Mouse (Mus musculus) CH12.LX (cell line): ENCODE data around the gene Plxna1. TPM values are rescaled to one million over a fixed set of nuclear protein-coding genes. Genes with fewer than 3 reads are reported as not detected.

Experiments
- DNase-seq: peaks from one replicate; pipeline ENCODE4 v3.0.0-alpha.2; 2013; ENCODE audit errors: extremely low read depth
- H3K27ac ChIP-seq: 2 replicates; pipeline ENCODE4 v1.5.1; 2012; ENCODE audit warnings: low read depth, mild to moderate bottlenecking, control low read depth, moderate library complexity; ENCODE audit not compliant: insufficient read depth
- H3K27me3 ChIP-seq: replicated peaks from 2 replicates; pipeline ENCODE3; 2012; ENCODE audit warnings: inconsistent platforms
- H3K36me3 ChIP-seq, 2 experiments: replicated peaks in 1 of 2; 2 replicates each; pipeline versions ENCODE3 to v1.6.1; 2012; ENCODE audit warnings: inconsistent platforms in 1 of 2, low read length in 1 of 2, mild to moderate bottlenecking in 1 of 2, mixed read lengths in 1 of 2, moderate library complexity in 1 of 2; ENCODE audit not compliant: control insufficient read depth in 1 of 2, insufficient read depth in 1 of 2
- H3K4me1 ChIP-seq, 2 experiments: 2 replicates each; pipeline ENCODE4 v1.6.1; 2012; ENCODE audit warnings: inconsistent platforms in 1 of 2, moderate library complexity in 1 of 2; ENCODE audit not compliant: insufficient read depth in 2 of 2, control insufficient read depth in 1 of 2
- H3K4me2 ChIP-seq: 2 replicates; pipeline ENCODE4 v1.6.1; 2012; ENCODE audit warnings: low read depth, mild to moderate bottlenecking, control low read depth; ENCODE audit not compliant: poor library complexity, insufficient read depth, severe bottlenecking
- H3K4me3 ChIP-seq, 3 experiments: fragments of 150-350 bp in 1 of 3; sonication (generic) in 1 of 3; replicated peaks in 1 of 3; 2 replicates each; pipeline versions ENCODE3 to v1.5.1; 2011 to 2012; ENCODE audit warnings: low read depth in 2 of 3, low read length in 2 of 3, mild to moderate bottlenecking in 2 of 3, moderate library complexity in 2 of 3, control low read depth in 1 of 3, improper control_type of control experiment in 1 of 3, inconsistent platforms in 1 of 3, mixed read lengths in 1 of 3; ENCODE audit not compliant: poor library complexity in 1 of 3
- H3K79me2 ChIP-seq: replicated peaks from 2 replicates; pipeline ENCODE4 v1.6.1; 2012; ENCODE audit warnings: mild to moderate bottlenecking, moderate library complexity; ENCODE audit not compliant: control insufficient read depth, poor library complexity, insufficient read depth, severe bottlenecking; ENCODE audit errors: extremely low read depth
- H3K9ac ChIP-seq: 2 replicates; pipeline ENCODE4 v1.6.1; 2012; ENCODE audit warnings: low read depth, mild to moderate bottlenecking, control low read depth, moderate library complexity; ENCODE audit not compliant: insufficient read depth
- H3K9me3 ChIP-seq: replicated peaks from 2 replicates; pipeline ENCODE3; 2012; ENCODE audit warnings: low read length, inconsistent platforms, mixed read lengths
- BHLHE40 ChIP-seq: IDR thresholded peaks from 2 replicates; pipeline ENCODE4 v1.6.1; 2011; ENCODE audit warnings: mild to moderate bottlenecking, low read depth, low read length, improper control_type of control experiment
- CHD2 ChIP-seq: IDR thresholded peaks from 2 replicates; pipeline ENCODE4 v1.6.1; 2011; ENCODE audit warnings: low read length, improper control_type of control experiment
- E2F4 ChIP-seq: IDR thresholded peaks from 2 replicates; pipeline ENCODE4 v1.6.1; 2011; ENCODE audit warnings: low read depth, low read length, improper control_type of control experiment; ENCODE audit not compliant: insufficient replicate concordance
- ELF1 ChIP-seq: IDR thresholded peaks from 2 replicates; pipeline ENCODE4 v1.6.1; 2014; ENCODE audit warnings: low read depth, mild to moderate bottlenecking, inconsistent platforms, low read length, improper control_type of control experiment
- EP300 ChIP-seq: IDR thresholded peaks from 2 replicates; pipeline ENCODE4 v1.6.1; 2011; ENCODE audit warnings: low read length, improper control_type of control experiment
- ETS1 ChIP-seq: conservative IDR thresholded peaks from 2 replicates; pipeline ENCODE4 v1.6.1; 2012; ENCODE audit warnings: low read depth, mild to moderate bottlenecking, inconsistent platforms, low read length, improper control_type of control experiment, moderate library complexity
- GABPA ChIP-seq: IDR thresholded peaks from 2 replicates; pipeline ENCODE4 v1.6.1; 2012; ENCODE audit warnings: low read depth, low read length, improper control_type of control experiment, inconsistent platforms; ENCODE audit not compliant: insufficient replicate concordance
- MAFK ChIP-seq: IDR thresholded peaks from 2 replicates; pipeline ENCODE4 v1.6.1; 2011; ENCODE audit warnings: low read length, improper control_type of control experiment; ENCODE audit not compliant: insufficient replicate concordance
- MAX ChIP-seq: IDR thresholded peaks from 2 replicates; pipeline ENCODE4 v1.6.1; 2011; ENCODE audit warnings: low read length, improper control_type of control experiment
- MAZ ChIP-seq: IDR thresholded peaks from 2 replicates; pipeline ENCODE4 v1.6.1; 2012; ENCODE audit warnings: low read depth, mild to moderate bottlenecking, inconsistent platforms, low read length, improper control_type of control experiment, moderate library complexity
- PAX5 ChIP-seq: IDR thresholded peaks from 2 replicates; pipeline ENCODE4 v1.6.1; 2012; ENCODE audit warnings: low read length, inconsistent platforms, mixed read lengths
- RAD21 ChIP-seq: IDR thresholded peaks from 2 replicates; pipeline ENCODE4 v1.6.1; 2011; ENCODE audit warnings: low read depth, mild to moderate bottlenecking, low read length, improper control_type of control experiment, moderate library complexity
- SMC3 ChIP-seq: IDR thresholded peaks from 2 replicates; pipeline ENCODE4 v1.6.1; 2011; ENCODE audit warnings: low read depth, low read length, improper control_type of control experiment
- TCF12 ChIP-seq: IDR thresholded peaks from 2 replicates; pipeline ENCODE4 v1.6.1; 2014; ENCODE audit warnings: low read depth, mild to moderate bottlenecking, inconsistent platforms, low read length, improper control_type of control experiment
- UBTF ChIP-seq: IDR thresholded peaks from 2 replicates; pipeline ENCODE4 v1.6.1; 2012; ENCODE audit warnings: low read depth, mild to moderate bottlenecking, inconsistent platforms, low read length, improper control_type of control experiment, moderate library complexity
- ZC3H11A ChIP-seq: IDR thresholded peaks from 2 replicates; pipeline ENCODE4 v1.6.1; 2012; ENCODE audit warnings: low read depth, mild to moderate bottlenecking, inconsistent platforms, low read length, improper control_type of control experiment
- ZMIZ1 ChIP-seq: IDR thresholded peaks from 2 replicates; pipeline ENCODE4 v1.6.1; 2012; ENCODE audit warnings: low read depth, mild to moderate bottlenecking, inconsistent platforms, low read length, improper control_type of control experiment
- dilution Hi-C: fragments of 300-500 bp; cut with MboI; formaldehyde crosslinking; loops from 2 replicates; pipeline ENCODE4 v1.14.3; 2020; ENCODE audit warnings: low sequenced_read_pairs; ENCODE audit not compliant: extremely low pct_unique_long_range_greater_than_20kb, extremely low pct_ligation_motif_present
- in situ Hi-C: fragments of 300-500 bp; cut with MboI; formaldehyde crosslinking; loops from 3 replicates; pipeline ENCODE4 v1.14.3; 2019; ENCODE audit warnings: low sequenced_read_pairs, low pct_ligation_motif_present, low pct_unique_long_range_greater_than_20kb, mixed read lengths
- polyA plus RNA-seq: library from polyadenylated mRNA; unstranded; fragments of >175 nt; gene quantifications from 2 replicates; pipeline ENCODE4 v1.2.1, GENCODE M21; 2012; ENCODE audit warnings: low read depth; ENCODE audit not compliant: insufficient read length
- total RNA-seq, 2 experiments: library from RNA; depleted of rRNA; stranded (reverse); fragments of 300-350 nt in 1 of 2; fragments of >200 nt in 1 of 2; gene quantifications; 2 replicates each; pipeline ENCODE4 v1.2.3; 2012 to 2014

The Plxna1 gene
- total and polyA plus RNA-seq, 3 experiments: 8.9 to 29.5 (median 18.5) TPM

DNA sequence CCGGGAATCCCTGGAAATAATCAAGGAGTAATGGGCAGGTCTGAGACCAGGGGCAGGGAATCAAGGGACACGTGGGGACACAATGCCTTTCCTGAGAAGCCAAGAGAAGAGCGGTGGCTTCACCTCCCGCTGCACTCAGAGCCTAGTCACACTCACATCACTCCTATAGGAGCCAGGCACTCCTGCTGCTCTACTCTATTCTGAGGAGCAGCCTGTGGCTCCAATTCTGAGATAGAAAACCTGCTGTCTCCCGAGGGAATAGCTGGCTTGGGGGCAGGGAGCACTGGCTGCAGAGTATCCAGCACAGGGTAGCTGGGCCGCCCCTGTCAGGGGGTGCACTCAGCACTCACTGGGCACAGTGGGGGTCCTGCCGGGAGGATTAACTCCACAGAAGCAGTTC is 6.8 kb downstream of the Plxna1 start:
- no peak for DNase-seq
- in situ Hi-C loops (loop anchor here (5.0 to 10.0 kb wide), 3 partner anchors 197 to 421 kb away; no protein-coding TSS in a partner anchor), dilution Hi-C loops (no loop called here)
- TF ChIP-seq MAFK (no peak), CHD2 (no peak), ZC3H11A (no peak), UBTF (no peak), E2F4 (no peak), ELF1 (no peak), EP300 (no peak), RAD21 (no peak), SMC3 (no peak), PAX5 (no peak), BHLHE40 (no peak), ZMIZ1 (no peak), TCF12 (no peak), MAZ (no peak), MAX (no peak), GABPA (no peak), ETS1 (no peak)
- Histone ChIP-seq H3K4me1 (peaks cover 52 to 84% of the 10 kb centered on the region in 2 experiments), H3K79me2 (peaks cover 2% of the 10 kb centered on the region), H3K27me3 (no peaks in the 10 kb centered on the region), H3K36me3 (peaks cover 26 to 90% of the 10 kb centered on the region in 2 experiments), H3K4me3 (no peak overlapping the region), H3K9ac (no peak overlapping the region), H3K27ac (no peak overlapping the region), H3K9me3 (no peaks in the 10 kb centered on the region), H3K4me2 (no peak overlapping the region)

- Histone ChIP-seq H3K9me3 (no peaks in the 10 kb centered on the region), H3K27me3 (no peaks in the 10 kb centered on the region), H3K79me2 (peaks cover 2% of the 10 kb centered on the region), H3K27ac (no peak overlapping the region), H3K4me1 (peaks cover 55 to 84% of the 10 kb centered on the region in 2 experiments), H3K9ac (no peak overlapping the region), H3K4me2 (no peak overlapping the region), H3K4me3 (no peak overlapping the region), H3K36me3 (peaks cover 31 to 91% of the 10 kb centered on the region in 2 experiments)
- dilution Hi-C loops (no loop called here), in situ Hi-C loops (loop anchor here (5.0 to 10.0 kb wide), 3 partner anchors 198 to 420 kb away; no protein-coding TSS in a partner anchor)
- TF ChIP-seq SMC3 (peak; percentile 24), ZMIZ1 (no peak)
- DNase-seq: no peak
Measured at GRCm38 (mm10) chr6:89354726-89355125, 7.7 kb downstream of the Plxna1 start.
